Mouse (Mus musculus): Measurements from ENCODE around the gene Rpl26. TPM values are rescaled to one million over a fixed set of nuclear protein-coding genes. Genes with fewer than 3 reads are reported as not detected.

Rpl26 gene
- polyA plus RNA-seq, 1 experiment from 2014 or later: 517 TPM

- peaks cover 27% of the 10 kb centered on the region for H3K4me1 ChIP-seq (replicated peaks)
- WGBS (ENCODE audit: insufficient replicate concordance): 11% methylated on average over 9 of the region's 9 CpGs
- H3K27ac ChIP-seq (replicated peaks): peak overlapping the region; percentile 48
- H3K9ac ChIP-seq: no peak overlapping the region
- no peak overlapping the region for H3K4me3 ChIP-seq (replicated peaks)
- no peak overlapping the region for H3K4me2 ChIP-seq
- peaks cover 19% of the 10 kb centered on the region; the same call in 1 of the 2 replicates for H3K27me3 ChIP-seq
- H3K9me3 ChIP-seq (replicated peaks): no peaks in the 10 kb centered on the region
- H3K36me3 ChIP-seq (replicated peaks): no peaks in the 10 kb centered on the region
- ATAC-seq (ENCODE audit: insufficient read depth): peak; percentile 72
These were observed 36.7 kb upstream of the Rpl26 start for GRCm38 (mm10) chr11:68864544-68865189.

- H3K9me3 ChIP-seq (replicated peaks): no peaks in the 10 kb centered on the region
- no peak overlapping the region for H3K4me3 ChIP-seq (replicated peaks)
- 0 out of 2 replicates have a peak overlapping the region, but pooled peaks have one; percentile 10 for H3K4me2 ChIP-seq
- no peaks in the 10 kb centered on the region for H3K36me3 ChIP-seq (replicated peaks)
- H3K27me3 ChIP-seq: peaks cover 3% of the 10 kb centered on the region; the same call in 1 of the 2 replicates
- WGBS (ENCODE audit: insufficient replicate concordance): 61% methylated on average over 9 of the region's 9 CpGs
- ATAC-seq (ENCODE audit: insufficient read depth): no peak
- H3K9ac ChIP-seq: no peak overlapping the region
- peak overlapping the region; percentile 33; the same call in 1 of the 2 replicates for H3K27ac ChIP-seq (replicated peaks)
- peaks cover 17% of the 10 kb centered on the region for H3K4me1 ChIP-seq (replicated peaks)
These were observed 30.1 kb upstream of the Rpl26 start for GRCm38 (mm10) chr11:68871277-68871676.

GRCm38 (mm10) chr11:68871748-68872147, 29.6 kb upstream of the Rpl26 start, which contains the start of gene Ndel1:
TSS of gene Ndel1 (minus strand) at chr11:68871858.
- Histone ChIP-seq H3K9me3 (replicated peaks) (no peaks in the 10 kb centered on the region), H3K9ac (no peak within 1 kb of the TSS), H3K27me3 (no peaks in the 10 kb centered on the region), H3K4me3 (replicated peaks) (no peak within 1 kb of the TSS), H3K4me2 (0 out of 2 replicates have a peak within 1 kb of the TSS, but pooled peaks have one; percentile 10), H3K27ac (replicated peaks) (peak within 1 kb of the TSS; percentile 33; the same call in 1 of the 2 replicates), H3K36me3 (replicated peaks) (no peaks in the 10 kb centered on the region), H3K4me1 (replicated peaks) (peaks cover 15% of the 10 kb centered on the region; the same call in 1 of the 2 replicates)
- WGBS (ENCODE audit: insufficient replicate concordance): 26% methylated on average over 6 of the region's 6 CpGs
- peak; percentile 22; the same call in 1 of the 2 replicates for ATAC-seq (ENCODE audit: insufficient read depth)

- H3K9ac ChIP-seq: no peak overlapping the region
- no peaks in the 10 kb centered on the region for H3K9me3 ChIP-seq (replicated peaks)
- no peak overlapping the region for H3K4me2 ChIP-seq
- peaks cover 15% of the 10 kb centered on the region; the same call in 1 of the 2 replicates for H3K4me1 ChIP-seq (replicated peaks)
- ATAC-seq (ENCODE audit: insufficient read depth): no peak
- H3K36me3 ChIP-seq (replicated peaks): no peaks in the 10 kb centered on the region
- WGBS (ENCODE audit: insufficient replicate concordance): 0% methylated on average over 2 of the region's 2 CpGs
- no peaks in the 10 kb centered on the region for H3K27me3 ChIP-seq
- H3K27ac ChIP-seq (replicated peaks): no peak overlapping the region
- H3K4me3 ChIP-seq (replicated peaks): no peak overlapping the region
These were observed 26.5 kb upstream of the Rpl26 start for GRCm38 (mm10) chr11:68874841-68875240.

GRCm38 (mm10) chr11:68878811-68879210, 22.6 kb upstream of the Rpl26 start:
- Histone ChIP-seq H3K9me3 (replicated peaks) (no peaks in the 10 kb centered on the region), H3K9ac (no peak overlapping the region), H3K36me3 (replicated peaks) (no peaks in the 10 kb centered on the region), H3K27ac (replicated peaks) (no peak overlapping the region), H3K4me1 (replicated peaks) (peaks cover 19% of the 10 kb centered on the region), H3K4me2 (no peak overlapping the region), H3K27me3 (no peaks in the 10 kb centered on the region), H3K4me3 (replicated peaks) (no peak overlapping the region)
- ATAC-seq (ENCODE audit: insufficient read depth): no peak
- 57% methylated on average over 5 of the region's 5 CpGs for WGBS (ENCODE audit: insufficient replicate concordance)

- Histone ChIP-seq H3K4me1 (replicated peaks) (peaks cover 31% of the 10 kb centered on the region), H3K27me3 (no peaks in the 10 kb centered on the region), H3K4me2 (no peak overlapping the region), H3K9ac (no peak overlapping the region), H3K9me3 (replicated peaks) (no peaks in the 10 kb centered on the region), H3K27ac (replicated peaks) (peak overlapping the region; percentile 33; the same call in 1 of the 2 replicates), H3K4me3 (replicated peaks) (no peak overlapping the region), H3K36me3 (replicated peaks) (no peaks in the 10 kb centered on the region)
- WGBS (ENCODE audit: insufficient replicate concordance): 47% methylated on average over 14 of the region's 14 CpGs
- no peak for ATAC-seq (ENCODE audit: insufficient read depth)
These were observed 19.3 kb upstream of the Rpl26 start for GRCm38 (mm10) chr11:68882107-68882506.

- H3K9me3 ChIP-seq (replicated peaks): no peaks in the 10 kb centered on the region
- peak overlapping the region; percentile 44 for H3K9ac ChIP-seq
- H3K36me3 ChIP-seq (replicated peaks): no peaks in the 10 kb centered on the region
- no peak overlapping the region for H3K4me3 ChIP-seq (replicated peaks)
- peaks cover 30% of the 10 kb centered on the region for H3K4me1 ChIP-seq (replicated peaks)
- WGBS (ENCODE audit: insufficient replicate concordance): 49% methylated on average over 2 of the region's 2 CpGs
- no peak for ATAC-seq (ENCODE audit: insufficient read depth)
- peak overlapping the region; percentile 75 for H3K27ac ChIP-seq (replicated peaks)
- H3K27me3 ChIP-seq: no peaks in the 10 kb centered on the region
- peak overlapping the region; percentile 61 for H3K4me2 ChIP-seq
These were observed 17.5 kb upstream of the Rpl26 start for GRCm38 (mm10) chr11:68883843-68884242.

GRCm38 (mm10) chr11:68884368-68884767, 17.0 kb upstream of the Rpl26 start:
- 38% methylated on average over 5 of the region's 5 CpGs for WGBS (ENCODE audit: insufficient replicate concordance)
- peak; percentile 96 for ATAC-seq (ENCODE audit: insufficient read depth)
- H3K27me3 ChIP-seq: no peaks in the 10 kb centered on the region
- H3K4me3 ChIP-seq (replicated peaks): 0 out of 2 replicates have a peak overlapping the region, but pooled peaks have one; percentile 4
- H3K36me3 ChIP-seq (replicated peaks): no peaks in the 10 kb centered on the region
- peak overlapping the region; percentile 75 for H3K27ac ChIP-seq (replicated peaks)
- no peaks in the 10 kb centered on the region for H3K9me3 ChIP-seq (replicated peaks)
- peak overlapping the region; percentile 44 for H3K9ac ChIP-seq
- peak overlapping the region; percentile 61 for H3K4me2 ChIP-seq
- peaks cover 32% of the 10 kb centered on the region for H3K4me1 ChIP-seq (replicated peaks)

GRCm38 (mm10) chr11:68886091-68886490, 15.3 kb upstream of the Rpl26 start:
- WGBS (ENCODE audit: insufficient replicate concordance): 76% methylated on average over 5 of the region's 5 CpGs

GRCm38 (mm10) chr11:68888253-68888652, 13.1 kb upstream of the Rpl26 start, which contains the start of gene Rnf222:
TSS of gene Rnf222 (plus strand) at chr11:68888553.
- WGBS (ENCODE audit: insufficient replicate concordance): 40% methylated on average over 6 of the region's 6 CpGs
- H3K4me1 ChIP-seq (replicated peaks): peaks cover 42% of the 10 kb centered on the region
- no peaks in the 10 kb centered on the region for H3K27me3 ChIP-seq
- ATAC-seq (ENCODE audit: insufficient read depth): no peak
- H3K27ac ChIP-seq (replicated peaks): no peak within 1 kb of the TSS
- H3K4me3 ChIP-seq (replicated peaks): no peak within 1 kb of the TSS
- no peak within 1 kb of the TSS for H3K4me2 ChIP-seq
- H3K9me3 ChIP-seq (replicated peaks): no peaks in the 10 kb centered on the region
- no peaks in the 10 kb centered on the region for H3K36me3 ChIP-seq (replicated peaks)
- H3K9ac ChIP-seq: no peak within 1 kb of the TSS

More at GRCm38 (mm10) chr11:68886091-68886490, 15.3 kb upstream of the Rpl26 start:
- Histone ChIP-seq H3K4me3 (replicated peaks) (no peak overlapping the region), H3K36me3 (replicated peaks) (no peaks in the 10 kb centered on the region), H3K27me3 (no peaks in the 10 kb centered on the region), H3K4me2 (no peak overlapping the region), H3K4me1 (replicated peaks) (peaks cover 32% of the 10 kb centered on the region), H3K9me3 (replicated peaks) (no peaks in the 10 kb centered on the region), H3K27ac (replicated peaks) (0 out of 2 replicates have a peak overlapping the region, but pooled peaks have one; percentile 14), H3K9ac (no peak overlapping the region)
- ATAC-seq (ENCODE audit: insufficient read depth): no peak

GRCm38 (mm10) chr11:68888653-68889052, 12.7 kb upstream of the Rpl26 start:
- Histone ChIP-seq H3K4me1 (replicated peaks) (peaks cover 41% of the 10 kb centered on the region), H3K9ac (no peak overlapping the region), H3K9me3 (replicated peaks) (no peaks in the 10 kb centered on the region), H3K4me2 (no peak overlapping the region), H3K27me3 (no peaks in the 10 kb centered on the region), H3K27ac (replicated peaks) (no peak overlapping the region), H3K4me3 (replicated peaks) (no peak overlapping the region), H3K36me3 (replicated peaks) (no peaks in the 10 kb centered on the region)
- WGBS (ENCODE audit: insufficient replicate concordance): 62% methylated on average over 2 of the region's 2 CpGs
- ATAC-seq (ENCODE audit: insufficient read depth): no peak

Data from liver, embryonic 15.5 days (tissue).